Mouse (Mus musculus): ENCODE results near the gene Col9a1.

DNA sequence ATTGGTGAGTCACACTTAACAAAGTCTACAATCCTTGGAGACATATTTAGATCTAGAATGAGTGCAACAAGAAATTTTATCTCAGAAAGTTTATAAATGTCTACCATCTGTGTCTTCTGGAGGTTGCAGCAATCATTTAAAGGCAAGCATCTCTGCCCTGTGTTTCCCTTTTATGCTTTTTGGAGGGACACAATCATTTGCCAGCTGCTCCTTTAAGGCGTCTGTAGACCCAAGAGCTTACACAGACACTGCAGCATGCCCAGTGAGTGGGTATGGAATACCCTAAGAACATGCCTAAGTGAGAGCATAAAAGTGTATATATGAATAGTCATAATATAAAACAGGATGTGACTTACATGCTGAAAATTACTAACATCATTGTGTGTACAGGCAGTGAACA, 52.1 kb downstream of the Col9a1 start:
- no peak for TF ChIP-seq TAL1 (IDR thresholded peaks at IDR 0.05; ENCODE audit: low read length)
- TF ChIP-seq GATA1 (IDR thresholded peaks at IDR 0.05; ENCODE audit: low read length): no peak

Data from erythroblast, embryonic 14.5 days (primary cell).